Mouse (Mus musculus): ENCODE data around the gene Scyl2. TPM values are rescaled to one million over a fixed set of nuclear protein-coding genes. Genes with fewer than 3 reads are reported as not detected.

Gene Scyl2
- polyA plus RNA-seq (2015; fragmentation: Nextera tagmentation; extraction: Ambion mirVana): 4.3 and 5.1 TPM in 2 replicates

DNA sequence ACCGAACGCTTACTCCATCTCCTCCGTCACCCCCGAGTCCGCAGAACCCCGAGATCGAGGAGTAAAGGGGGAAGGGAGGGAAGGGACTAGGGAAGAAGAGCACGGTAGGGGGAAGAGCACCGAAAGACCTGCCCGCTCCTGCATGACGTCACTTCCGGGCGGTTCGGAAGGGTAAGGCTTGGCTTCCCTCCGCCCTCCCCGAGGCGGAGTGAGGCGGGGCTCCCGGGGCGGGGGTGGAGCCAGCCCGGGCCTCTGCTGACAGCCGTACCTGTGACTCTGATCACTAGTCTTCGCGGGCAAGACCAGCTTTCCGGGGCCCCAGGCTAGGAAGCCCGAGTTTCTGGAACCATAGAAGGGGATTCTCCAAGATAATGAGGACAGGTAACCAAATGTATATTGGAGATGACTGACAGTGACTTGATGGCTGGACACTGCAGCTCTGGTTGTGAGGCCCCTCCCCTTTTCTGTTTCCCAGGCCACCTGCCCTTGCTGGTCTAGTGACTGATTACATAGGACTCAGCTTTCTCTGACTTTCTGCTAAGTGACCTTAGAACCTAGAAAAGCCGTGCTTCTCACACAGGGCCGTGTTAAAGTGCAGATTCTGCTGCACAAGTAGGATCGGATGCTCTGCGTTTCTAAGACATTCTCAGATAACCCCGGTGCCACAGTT is at the start of gene Scyl2:
Gene Scyl2 (minus strand): TSS at position 147 of the 670 bp plus-strand sequence.
- Histone ChIP-seq H3K27me3 (no peaks in the 10 kb centered on the region), H3K27ac (peak within 1 kb of the TSS; percentile 84), H3K9ac (peak within 1 kb of the TSS; percentile 94), H3K4me1 (replicated peaks) (peaks cover 72% of the 10 kb centered on the region), H3K9me3 (replicated peaks) (no peaks in the 10 kb centered on the region), H3K4me3 (replicated peaks) (peak within 1 kb of the TSS; percentile 97), H3K36me3 (peaks cover 6% of the 10 kb centered on the region; the same call in 1 of the 2 replicates), H3K4me2 (peak within 1 kb of the TSS; percentile 90)
- peak; percentile 94 for DNase-seq
- WGBS (ENCODE audit: insufficient replicate concordance): 6% methylated on average over 31 of the region's 31 CpGs
- ATAC-seq (ENCODE audit: low read depth): peak; percentile 97

- Histone ChIP-seq H3K27me3 (no peaks in the 10 kb centered on the region), H3K4me1 (replicated peaks) (peaks cover 21% of the 10 kb centered on the region), H3K27ac (peak within 1 kb of the TSS; percentile 27), H3K36me3 (peaks cover 5% of the 10 kb centered on the region), H3K4me2 (peak within 1 kb of the TSS; percentile 77), H3K4me3 (replicated peaks) (peak within 1 kb of the TSS; percentile 75), H3K9ac (peak within 1 kb of the TSS; percentile 78), H3K9me3 (replicated peaks) (no peaks in the 10 kb centered on the region)
- ATAC-seq (ENCODE audit: low read depth) (peak; percentile 98), DNase-seq (peak; percentile 88)
- 1% methylated on average over 49 of the region's 49 CpGs for WGBS (ENCODE audit: insufficient replicate concordance)
Observed at GRCm38 (mm10) chr10:89732001-89732794, 46.1 kb upstream of the Scyl2 start, which contains the start of gene Actr6. Gene Actr6, minus strand, starts transcription at chr10:89732295.

DNA sequence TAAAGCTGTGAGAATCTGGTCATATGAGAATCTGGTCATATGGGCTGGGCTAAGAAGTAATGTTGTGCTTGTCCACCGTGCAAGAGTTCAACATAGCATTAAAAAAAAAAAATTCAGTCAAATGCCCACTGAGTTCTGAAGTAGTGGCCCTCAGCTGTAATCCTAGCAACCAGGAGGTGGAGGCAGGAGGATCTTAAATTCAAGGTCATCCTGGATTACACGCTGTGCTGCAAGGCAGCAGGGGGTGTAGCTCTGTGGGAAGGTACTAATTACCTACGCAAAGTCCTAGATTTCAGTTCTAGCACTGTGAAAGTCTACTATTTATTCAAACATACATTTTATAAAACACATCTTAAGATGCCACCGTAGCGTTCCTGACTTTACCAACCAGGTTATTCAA is 45.3 kb upstream of the Scyl2 start:
- Histone ChIP-seq H3K4me3 (replicated peaks) (peak overlapping the region; percentile 75), H3K9me3 (replicated peaks) (no peaks in the 10 kb centered on the region), H3K4me1 (replicated peaks) (peaks cover 21% of the 10 kb centered on the region), H3K36me3 (peaks cover 10% of the 10 kb centered on the region), H3K9ac (peak overlapping the region; percentile 78), H3K27me3 (no peaks in the 10 kb centered on the region), H3K27ac (peak overlapping the region; percentile 27; the same call in 1 of the 2 replicates), H3K4me2 (peak overlapping the region; percentile 77)
- ATAC-seq (ENCODE audit: low read depth): no peak
- DNase-seq: no peak
- WGBS (ENCODE audit: insufficient replicate concordance): 13% methylated on average over 5 of the region's 5 CpGs

GRCm38 (mm10) chr10:89730386-89730785 is 44.3 kb upstream of the Scyl2 start:
- Histone ChIP-seq H3K9me3 (replicated peaks) (no peaks in the 10 kb centered on the region), H3K27me3 (no peaks in the 10 kb centered on the region), H3K9ac (no peak overlapping the region), H3K36me3 (peaks cover 17% of the 10 kb centered on the region), H3K4me3 (replicated peaks) (peak overlapping the region; percentile 18; the same call in 1 of the 2 replicates), H3K4me2 (peak overlapping the region; percentile 28; the same call in 1 of the 2 replicates), H3K27ac (peak overlapping the region; percentile 23; the same call in 1 of the 2 replicates), H3K4me1 (replicated peaks) (peaks cover 21% of the 10 kb centered on the region)
- no peak for DNase-seq
- no peak for ATAC-seq (ENCODE audit: low read depth)
- 76% methylated on average over 6 of the region's 6 CpGs for WGBS (ENCODE audit: insufficient replicate concordance)

- no peak overlapping the region for H3K27ac ChIP-seq
- no peaks in the 10 kb centered on the region for H3K4me1 ChIP-seq (replicated peaks)
- peaks cover 38% of the 10 kb centered on the region for H3K36me3 ChIP-seq
- no peak overlapping the region for H3K4me2 ChIP-seq
- H3K9ac ChIP-seq: no peak overlapping the region
- 74% methylated on average over 14 of the region's 14 CpGs for WGBS (ENCODE audit: insufficient replicate concordance)
- H3K9me3 ChIP-seq (replicated peaks): no peaks in the 10 kb centered on the region
- 0 out of 2 replicates have a peak, but pooled peaks have one; percentile 20 for ATAC-seq (ENCODE audit: low read depth)
- no peak overlapping the region for H3K4me3 ChIP-seq (replicated peaks)
- DNase-seq: no peak
- no peaks in the 10 kb centered on the region for H3K27me3 ChIP-seq
Observed at GRCm38 (mm10) chr10:89722247-89723195, 36.4 kb upstream of the Scyl2 start.

- Histone ChIP-seq H3K36me3 (peaks cover 31% of the 10 kb centered on the region), H3K9me3 (replicated peaks) (no peaks in the 10 kb centered on the region), H3K9ac (no peak overlapping the region), H3K27ac (no peak overlapping the region), H3K4me3 (replicated peaks) (no peak overlapping the region), H3K4me1 (replicated peaks) (no peaks in the 10 kb centered on the region), H3K27me3 (no peaks in the 10 kb centered on the region), H3K4me2 (no peak overlapping the region)
- no peak for DNase-seq
- WGBS (ENCODE audit: insufficient replicate concordance): 83% methylated on average over 3 of the region's 3 CpGs
- no peak for ATAC-seq (ENCODE audit: low read depth)
Observed at GRCm38 (mm10) chr10:89720796-89721195, 34.7 kb upstream of the Scyl2 start.

GRCm38 (mm10) chr10:89720252-89720651 is 34.2 kb upstream of the Scyl2 start:
- DNase-seq (no peak), ATAC-seq (ENCODE audit: low read depth) (no peak)
- Histone ChIP-seq H3K36me3 (peaks cover 34% of the 10 kb centered on the region), H3K4me3 (replicated peaks) (no peak overlapping the region), H3K27me3 (no peaks in the 10 kb centered on the region), H3K27ac (no peak overlapping the region), H3K9ac (no peak overlapping the region), H3K4me1 (replicated peaks) (no peaks in the 10 kb centered on the region), H3K4me2 (no peak overlapping the region), H3K9me3 (replicated peaks) (no peaks in the 10 kb centered on the region)

- H3K4me3 ChIP-seq (replicated peaks): no peak overlapping the region
- peaks cover 44% of the 10 kb centered on the region for H3K36me3 ChIP-seq
- no peaks in the 10 kb centered on the region for H3K27me3 ChIP-seq
- ATAC-seq (ENCODE audit: low read depth) (no peak), DNase-seq (no peak)
- H3K9ac ChIP-seq: no peak overlapping the region
- no peak overlapping the region for H3K27ac ChIP-seq
- WGBS (ENCODE audit: insufficient replicate concordance): 78% methylated on average over 10 of the region's 10 CpGs
- no peak overlapping the region for H3K4me2 ChIP-seq
- H3K9me3 ChIP-seq (replicated peaks): no peaks in the 10 kb centered on the region
- no peaks in the 10 kb centered on the region for H3K4me1 ChIP-seq (replicated peaks)
Observed at GRCm38 (mm10) chr10:89714910-89715309, 28.8 kb upstream of the Scyl2 start.

DNA sequence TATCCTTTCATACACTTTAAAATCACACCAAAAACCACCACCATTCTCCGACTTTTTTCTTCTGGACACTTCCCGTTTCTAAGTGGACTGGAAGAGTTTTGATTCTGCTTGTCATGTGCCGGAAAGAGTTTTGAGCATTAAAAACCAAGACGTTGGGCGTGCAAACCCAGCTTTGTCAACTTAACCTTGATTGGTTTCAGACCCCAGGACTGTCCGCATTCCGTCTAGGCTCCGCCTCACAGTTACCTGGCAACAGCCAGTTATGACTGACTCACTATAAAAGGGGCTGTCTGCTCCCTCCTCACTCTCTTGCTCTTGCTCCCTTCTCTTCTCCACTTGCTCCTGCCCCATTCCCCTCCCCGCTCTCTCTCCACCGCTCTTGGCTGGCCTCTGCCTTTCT is 22.6 kb upstream of the Scyl2 start:
- H3K9me3 ChIP-seq (replicated peaks): no peaks in the 10 kb centered on the region
- no peak for ATAC-seq (ENCODE audit: low read depth)
- no peaks in the 10 kb centered on the region for H3K27me3 ChIP-seq
- no peaks in the 10 kb centered on the region for H3K4me1 ChIP-seq (replicated peaks)
- H3K4me3 ChIP-seq (replicated peaks): no peak overlapping the region
- 36% methylated on average over 10 of the region's 10 CpGs for WGBS (ENCODE audit: insufficient replicate concordance)
- peaks cover 25% of the 10 kb centered on the region for H3K36me3 ChIP-seq
- no peak overlapping the region for H3K27ac ChIP-seq
- no peak for DNase-seq
- no peak overlapping the region for H3K9ac ChIP-seq
- H3K4me2 ChIP-seq: peak overlapping the region; percentile 23; the same call in 1 of the 2 replicates

GRCm38 (mm10) chr10:89707397-89707796 is 21.3 kb upstream of the Scyl2 start:
- ATAC-seq (ENCODE audit: low read depth): no peak
- H3K9ac ChIP-seq: no peak overlapping the region
- H3K9me3 ChIP-seq (replicated peaks): no peaks in the 10 kb centered on the region
- H3K27ac ChIP-seq: no peak overlapping the region
- H3K4me1 ChIP-seq (replicated peaks): no peaks in the 10 kb centered on the region; the same call in 1 of the 2 replicates
- H3K4me2 ChIP-seq: no peak overlapping the region
- DNase-seq: no peak
- 71% methylated on average over 3 of the region's 3 CpGs for WGBS (ENCODE audit: insufficient replicate concordance)
- H3K27me3 ChIP-seq: no peaks in the 10 kb centered on the region
- H3K36me3 ChIP-seq: peaks cover 11% of the 10 kb centered on the region
- H3K4me3 ChIP-seq (replicated peaks): no peak overlapping the region
